Mouse (Mus musculus): ENCODE measurements around the gene AU022252.

DNA sequence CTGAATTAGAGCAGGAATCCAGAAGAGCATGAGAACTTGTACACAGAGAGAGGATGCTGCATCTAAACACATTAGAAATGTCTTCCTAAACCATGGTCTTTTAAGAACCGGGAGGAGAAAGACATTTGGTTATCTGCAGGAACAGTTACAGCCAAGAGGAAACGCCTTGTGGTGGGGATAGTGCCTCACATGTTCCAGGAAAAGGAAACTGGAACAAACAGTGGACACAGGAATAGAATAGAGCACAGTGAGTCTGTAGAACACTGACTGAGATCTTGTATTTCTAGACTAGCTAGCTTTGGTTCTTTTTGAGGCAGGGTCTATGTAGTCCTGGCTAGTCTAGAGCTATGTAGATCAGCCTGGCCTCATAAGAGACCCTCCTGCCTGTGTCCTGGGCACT lies 42.7 kb upstream of the AU022252 start:
- TF ChIP-seq CTCF (IDR thresholded peaks at IDR 0.05; ENCODE audit: low read depth) (no peak), EP300 (IDR thresholded peaks at IDR 0.05; ENCODE audit: low read depth) (peak; percentile 71; the same call in 1 of the 2 replicates)

Data from heart, postnatal 0 days (tissue).